Mouse (Mus musculus): ENCODE measurements at regions not wholly inside any gene's neighbourhood (a gene's known extent, or its start where the extent isn't known, plus 50 kb on each side); places are given as distances from the start of the nearest gene placed in this dataset.

DNA sequence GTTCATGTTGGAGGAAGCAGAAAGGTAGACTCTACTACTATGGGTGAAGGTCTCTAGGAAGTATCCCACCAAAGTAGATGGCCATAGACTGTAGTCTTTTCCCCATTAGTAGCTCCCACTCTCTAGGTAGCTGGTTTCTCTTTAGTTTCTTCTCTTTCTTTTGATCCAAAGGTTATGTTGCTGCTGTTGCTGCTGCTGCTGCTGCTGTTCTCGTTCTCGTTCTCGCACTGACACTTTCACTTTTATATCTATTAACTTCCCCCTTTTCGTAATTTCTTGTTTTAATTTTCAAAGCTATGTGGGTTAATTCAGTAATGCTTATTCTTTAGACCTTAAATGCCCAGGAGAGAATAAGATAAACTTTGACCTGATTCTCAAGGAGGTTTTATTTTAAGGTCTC, 58.3 kb downstream of the Tmem100 start:
- no peak for DNase-seq

GRCm38 (mm10) chr11:90094052-90094451, 63.9 kb downstream of the Tmem100 start:
- no peak for DNase-seq

DNA sequence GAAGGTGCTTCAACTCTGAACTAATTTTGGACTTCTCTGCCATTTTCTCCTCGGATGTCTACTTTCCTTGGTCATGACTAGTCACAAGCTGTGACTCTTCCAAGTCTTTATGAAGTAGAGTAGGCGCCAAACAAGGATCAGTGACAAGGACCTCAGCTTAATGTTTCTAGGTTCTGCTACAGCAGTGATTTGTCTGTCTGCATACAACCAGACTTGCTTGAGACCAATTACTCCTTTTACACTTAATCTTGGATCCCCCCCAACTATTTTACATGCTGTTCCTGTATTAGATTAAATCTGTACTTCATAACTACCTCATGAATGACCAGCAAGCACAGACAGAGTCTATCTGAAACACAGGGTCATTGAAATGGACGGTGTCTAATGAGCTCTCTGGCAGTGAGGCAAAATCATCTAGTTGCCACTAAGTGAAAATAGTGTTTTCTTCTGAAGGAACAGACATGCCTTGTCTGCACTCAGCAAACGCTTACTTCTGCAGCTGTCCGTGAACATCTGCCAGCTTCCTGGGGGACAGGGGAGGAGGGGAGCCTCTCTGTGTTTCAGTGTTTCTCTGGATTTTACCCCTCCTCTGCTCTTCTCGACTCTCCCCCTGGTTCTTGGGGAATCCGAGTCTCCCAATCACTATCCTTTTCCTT, 64.7 kb downstream of the Tmem100 start:
- peak; percentile 15 for DNase-seq

- no peak for DNase-seq
Measured at GRCm38 (mm10) chr11:90098471-90098870, 68.3 kb downstream of the Tmem100 start.

DNA sequence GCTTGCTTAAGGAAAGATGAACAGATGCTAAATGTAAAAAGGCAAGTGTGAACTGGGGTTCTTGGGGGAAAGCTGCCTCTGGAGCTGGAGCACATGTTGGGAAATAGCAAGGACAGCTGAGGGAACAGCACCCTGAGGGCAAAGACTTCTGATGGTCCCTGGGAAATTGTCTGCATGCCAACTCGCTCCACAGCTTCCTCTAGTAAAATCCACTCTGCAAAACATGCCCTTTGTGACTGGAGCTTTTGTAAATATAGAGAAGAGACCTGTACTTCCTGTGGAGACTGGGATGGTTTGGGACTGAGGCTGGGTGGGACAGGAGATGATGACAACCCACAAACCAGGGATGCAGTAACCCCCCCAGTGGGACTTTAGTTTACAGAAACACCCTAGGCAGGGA, 69.0 kb downstream of the Tmem100 start:
- no peak for DNase-seq

DNA sequence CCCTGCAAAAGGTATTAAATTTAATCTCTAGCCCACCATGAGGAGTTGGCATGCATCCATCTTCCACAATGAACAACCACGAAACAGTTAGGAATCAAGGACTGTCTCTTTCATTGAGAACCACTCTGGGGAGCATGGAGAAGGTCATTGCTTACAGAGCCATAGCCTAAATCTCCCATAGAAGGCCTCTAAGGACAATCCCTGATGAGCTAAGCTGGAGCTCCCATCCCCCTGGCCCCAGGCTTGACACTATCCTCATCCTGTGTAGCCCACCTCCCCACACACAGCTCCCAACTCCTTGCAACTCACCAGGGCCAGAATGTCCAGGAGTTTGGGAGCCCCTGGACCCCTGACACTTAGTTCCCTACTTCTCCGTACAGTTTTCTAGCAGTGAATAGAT, 70.0 kb downstream of the Tmem100 start:
- no peak for DNase-seq

DNA sequence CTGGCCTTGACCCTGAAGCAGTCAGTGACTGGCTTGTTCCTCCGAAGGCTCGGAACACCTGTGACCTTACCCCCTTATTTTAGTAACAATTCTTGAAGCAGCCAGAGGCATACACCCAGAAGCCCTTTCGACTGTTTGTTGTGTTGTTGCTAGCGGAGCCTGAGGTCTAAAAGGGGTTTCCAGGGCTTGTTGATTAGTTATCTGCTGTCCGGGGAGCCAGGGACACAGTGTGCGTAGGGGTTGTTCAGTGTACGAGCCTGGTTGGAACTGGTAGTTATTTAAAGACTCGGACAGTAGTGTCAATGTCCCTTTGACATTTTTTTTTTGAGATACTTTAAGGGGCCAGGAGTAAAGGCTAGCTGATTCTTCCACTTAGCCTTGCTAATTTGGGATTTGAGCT, 71.1 kb downstream of the Tmem100 start:
- peak; percentile 56 for DNase-seq

DNA sequence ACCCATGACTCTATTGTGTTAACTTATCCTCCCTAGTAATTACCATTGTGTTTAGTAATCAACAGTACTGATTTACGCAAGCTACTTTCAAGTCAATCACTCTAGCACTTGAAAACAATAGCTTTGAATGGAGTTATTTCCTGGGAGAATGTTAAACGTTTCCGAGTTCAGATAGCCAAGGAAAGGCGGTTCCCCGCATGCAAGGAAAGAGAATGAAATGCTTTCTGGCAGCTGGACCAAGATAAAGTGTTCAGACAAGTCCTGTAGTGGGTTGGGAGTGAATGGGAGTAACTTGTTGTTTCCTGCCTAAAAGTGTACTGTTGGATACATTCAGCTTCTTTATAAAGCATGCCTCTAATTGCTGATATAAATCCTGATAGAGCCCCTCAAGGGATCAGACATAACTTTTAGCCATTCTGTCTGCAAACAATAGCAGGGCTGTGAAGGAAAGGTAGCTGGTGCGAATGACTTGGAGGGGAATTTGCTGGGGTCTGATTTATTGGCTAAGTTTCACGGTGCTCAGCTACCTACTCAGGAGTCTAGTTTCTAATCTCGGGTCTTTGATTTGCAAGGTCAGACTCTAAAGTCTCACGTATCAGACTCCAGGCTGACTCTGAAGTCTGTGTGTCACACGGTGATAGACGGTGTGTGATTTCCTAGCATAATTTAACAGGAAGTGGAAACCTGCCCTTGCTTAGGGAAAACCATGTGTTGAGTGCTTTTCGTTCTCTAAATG, 76.1 kb downstream of the Tmem100 start:
- no peak for DNase-seq

GRCm38 (mm10) chr11:90109681-90110111, 77.8 kb upstream of the Gm45716 start:
- no peak for DNase-seq

GRCm38 (mm10) chr11:90110170-90110569, 77.3 kb upstream of the Gm45716 start:
- no peak for DNase-seq

DNA sequence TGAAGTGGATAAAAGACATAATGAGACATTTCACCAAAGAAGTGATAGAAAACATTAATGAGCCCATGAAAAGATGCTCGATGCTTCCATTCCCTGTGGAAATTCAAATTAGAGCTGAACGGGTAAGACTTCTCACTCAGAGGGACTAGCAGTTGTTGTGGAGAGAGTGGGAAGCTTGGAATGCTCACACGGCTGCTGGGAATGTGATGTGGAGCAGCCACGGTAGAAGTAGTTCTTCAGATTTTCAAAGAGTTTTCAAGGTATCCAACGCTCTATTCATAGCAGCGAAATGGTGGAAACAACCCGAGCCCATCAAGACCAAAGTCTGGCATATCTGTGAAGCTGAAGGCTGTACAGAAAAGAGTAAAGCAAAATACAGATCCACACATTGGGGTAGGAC, 75.3 kb upstream of the Gm45716 start:
- DNase-seq, result no peak

DNA sequence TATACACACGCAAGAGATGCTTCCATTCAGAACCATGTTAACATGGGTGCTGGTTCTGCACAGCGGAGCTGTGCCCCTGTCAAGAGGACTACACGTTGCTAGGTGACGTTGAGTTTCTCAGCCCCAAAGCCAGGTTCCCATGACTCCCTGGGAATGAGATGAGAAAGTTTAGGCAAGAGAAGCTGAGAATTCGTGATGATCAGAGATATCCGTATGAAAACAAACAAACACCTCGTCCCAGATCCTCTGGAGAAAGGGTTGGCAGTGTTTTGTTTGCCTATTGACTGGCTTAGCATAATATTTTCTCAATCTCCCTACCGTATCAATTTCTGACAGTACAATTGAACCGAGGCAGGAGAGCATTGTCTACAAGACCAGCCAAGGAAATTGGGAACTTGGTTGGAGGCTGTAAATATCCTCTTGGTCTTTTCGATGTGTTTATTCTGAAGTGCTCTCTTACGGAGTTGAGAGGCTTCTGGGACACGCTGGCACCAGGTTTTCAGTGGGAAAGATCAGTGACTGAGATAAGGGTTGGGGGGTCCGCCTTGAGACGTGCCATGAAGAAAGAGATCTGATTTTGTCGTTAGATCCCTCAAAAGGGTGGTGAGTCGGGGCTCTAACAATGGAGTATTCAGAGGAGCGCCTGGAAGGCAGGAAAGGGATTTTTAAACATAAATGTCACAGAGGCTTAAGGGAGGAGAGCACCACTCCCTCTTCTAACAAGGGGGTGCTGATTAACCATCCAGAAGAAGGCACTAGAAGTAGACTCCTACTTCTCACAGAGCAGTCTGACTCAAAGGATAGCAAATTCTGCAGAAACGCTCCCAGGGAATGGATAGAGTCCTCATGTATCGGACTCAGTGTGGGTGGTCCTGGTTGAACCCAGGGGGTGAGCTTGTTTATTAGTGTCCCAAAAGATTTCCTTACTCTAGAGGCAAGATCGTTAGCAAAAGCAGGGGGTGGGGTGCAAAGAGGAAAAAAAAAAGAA, 70.5 kb upstream of the Gm45716 start:
- no peak for DNase-seq

GRCm38 (mm10) chr11:90117664-90118295, 69.7 kb upstream of the Gm45716 start:
- DNase-seq, result no peak

DNA sequence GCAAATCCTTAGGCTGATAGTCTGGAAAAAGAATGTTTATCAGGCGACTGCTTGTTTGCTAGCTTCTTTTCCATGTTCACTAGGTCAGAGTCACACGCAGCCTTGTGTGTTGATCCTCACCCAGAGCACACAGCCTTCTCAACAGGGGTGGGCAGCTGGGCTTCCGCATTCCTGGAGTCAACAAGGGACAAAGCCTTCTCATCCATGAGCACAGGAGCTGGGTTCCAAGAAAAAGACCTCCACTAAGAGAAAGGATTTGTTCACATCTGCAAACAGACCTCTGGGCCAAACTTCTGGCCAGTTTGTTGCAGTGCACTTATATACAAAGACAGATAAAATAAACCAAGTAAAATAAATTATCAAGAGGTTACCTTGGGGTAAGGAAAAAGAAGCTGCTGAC, 65.6 kb upstream of the Gm45716 start:
- peak; percentile 45 for DNase-seq

GRCm38 (mm10) chr11:90122709-90123108, 64.8 kb upstream of the Gm45716 start:
- DNase-seq, result no peak

GRCm38 (mm10) chr11:90123851-90124250, 63.6 kb upstream of the Gm45716 start:
- peak; percentile 61 for DNase-seq

GRCm38 (mm10) chr11:90126289-90126688, 61.2 kb upstream of the Gm45716 start:
- DNase-seq, result no peak

DNA sequence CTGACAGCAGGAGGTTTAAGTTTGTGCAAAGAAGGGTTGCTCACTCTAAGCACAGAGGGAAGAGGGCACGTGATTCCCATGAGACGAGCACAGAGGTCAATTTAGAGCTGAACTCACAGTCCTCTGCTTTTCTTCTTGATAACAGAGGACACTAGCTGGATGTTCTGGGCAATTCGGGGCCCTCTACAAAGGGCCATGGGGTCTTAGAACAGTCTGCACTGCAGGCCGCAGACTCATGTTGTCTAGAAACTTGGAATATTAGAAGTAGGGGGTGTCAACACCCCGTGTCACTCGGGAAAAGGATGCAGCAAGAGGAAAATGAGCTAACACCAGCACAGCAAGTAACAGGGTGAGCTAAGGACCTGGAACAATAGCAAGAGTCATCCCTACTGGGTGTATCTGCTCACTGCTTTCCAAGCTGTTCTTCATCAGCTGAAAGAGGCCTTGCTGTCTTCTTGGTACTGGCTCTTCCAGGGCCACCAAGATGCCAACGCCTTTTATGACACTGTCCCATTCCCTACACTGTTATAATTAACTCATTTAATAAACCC, 58.5 kb upstream of the Gm45716 start:
- DNase-seq, result peak; percentile 29

DNA sequence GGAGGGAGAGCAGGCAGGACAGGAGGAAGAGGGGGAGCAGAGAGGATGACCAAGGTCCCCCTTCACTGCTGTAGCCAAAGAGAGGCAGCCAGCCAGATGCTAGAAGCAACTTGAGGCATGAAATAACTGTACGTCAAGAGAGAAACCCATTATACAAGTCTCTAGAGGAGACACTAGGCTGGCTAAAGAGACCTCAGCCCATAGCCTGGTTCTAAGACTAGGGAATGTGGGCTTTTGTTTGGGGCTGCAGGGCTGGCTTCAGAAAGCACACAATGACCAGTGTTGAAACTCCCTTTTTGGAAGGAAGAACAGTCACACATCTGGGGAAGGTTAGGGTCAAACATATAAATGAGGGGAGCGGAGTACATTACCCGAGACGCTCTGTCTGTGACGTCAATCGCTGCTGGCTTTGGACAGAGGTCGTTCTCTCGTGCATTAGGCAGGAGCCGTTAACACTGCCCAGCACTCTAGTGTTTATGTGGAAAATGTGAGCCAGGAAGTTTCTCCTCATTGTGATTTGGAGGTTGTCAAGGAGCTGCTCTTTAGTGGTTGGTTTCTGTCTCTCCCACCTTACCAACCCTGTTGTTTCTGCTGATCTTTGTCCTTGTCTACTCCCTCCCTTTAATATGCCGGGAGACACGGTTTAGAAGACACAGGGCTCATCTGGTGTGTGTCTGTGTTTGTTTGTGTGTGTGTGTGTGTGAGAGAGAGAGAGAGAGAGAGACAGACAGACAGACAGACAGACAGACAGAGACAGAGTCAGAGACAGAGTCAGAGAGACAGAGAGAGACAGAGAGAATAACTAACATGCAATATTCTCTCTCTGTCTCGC, 57.5 kb upstream of the Gm45716 start:
- DNase-seq, result peak; percentile 39

DNA sequence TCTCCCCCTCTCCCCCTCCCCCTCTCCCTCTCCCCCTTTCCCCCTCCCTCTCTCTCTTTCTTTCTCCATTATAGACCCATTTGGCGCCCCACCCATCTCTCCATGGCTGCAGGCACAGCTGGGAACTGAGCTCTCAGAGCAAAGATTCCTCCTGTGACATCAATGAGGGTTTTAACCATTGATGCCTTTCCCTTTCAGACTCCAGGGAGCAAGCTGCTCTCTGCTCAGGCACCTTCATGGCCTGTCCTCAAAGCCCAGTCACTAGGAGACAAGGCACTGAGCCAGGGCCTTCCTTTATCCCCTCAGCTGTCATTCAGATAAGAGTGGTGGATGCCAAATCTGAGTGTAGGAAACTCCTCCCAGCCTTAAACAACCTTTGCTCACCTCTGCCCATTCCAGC, 56.8 kb upstream of the Gm45716 start:
- peak; percentile 17 for DNase-seq

DNA sequence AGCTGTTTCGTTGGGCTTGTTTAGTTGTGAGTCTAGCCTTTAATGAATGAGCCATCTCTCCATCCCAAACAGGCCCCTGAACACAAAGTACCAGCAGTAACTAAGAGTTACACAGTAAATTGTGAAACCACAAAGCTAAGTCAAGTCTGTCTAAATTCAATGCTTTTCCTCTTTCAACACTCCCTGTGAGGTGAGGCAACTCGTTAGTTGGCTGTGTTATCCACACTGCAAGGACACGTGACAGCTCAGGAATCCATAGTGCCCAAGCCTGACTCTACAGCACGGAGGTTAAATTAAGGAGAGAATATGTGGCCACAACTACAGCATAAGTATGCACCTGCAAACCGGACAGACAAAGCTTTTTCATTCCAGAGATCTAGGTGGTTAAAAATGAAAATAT, 54.9 kb upstream of the Gm45716 start:
- no peak for DNase-seq

All from gastrocnemius, postnatal 25 days (tissue).